Mouse (Mus musculus): ENCODE data around the gene Adam21. TPM values are rescaled to one million over a fixed set of nuclear protein-coding genes. Genes with fewer than 3 reads are reported as not detected.
"Not testable (repeated sequence)": the region's sequence is repeated elsewhere in the genome, so short reads cannot be mapped to it uniquely, and the experiment has no call there.

Gene Adam21
- polyA plus RNA-seq, 1 experiment from 2014 or later: 0.45 TPM

- H3K4me3 ChIP-seq (ENCODE audit: low read depth, low read length): no peak overlapping the region
- no peak overlapping the region for H3K4me2 ChIP-seq (ENCODE audit: low read depth)
- H3K36me3 ChIP-seq (ENCODE audit: control insufficient read depth, insufficient read depth, low read length): no peaks in the 10 kb centered on the region
- DNase-seq (ENCODE audit: low spot score) (no peak), ATAC-seq (ENCODE audit: insufficient read depth, low FRiP score, low TSS enrichment) (no peak)
- H3K27me3 ChIP-seq (ENCODE audit: control insufficient read depth, insufficient read depth, low read length): no peaks in the 10 kb centered on the region
- no peak overlapping the region for H3K27ac ChIP-seq (ENCODE audit: low read depth, low read length)
- WGBS: 93% methylated on average over 3 of the region's 3 CpGs
- H3K9ac ChIP-seq (ENCODE audit: low read length): no peak overlapping the region
- no peaks in the 10 kb centered on the region for H3K9me3 ChIP-seq (ENCODE audit: control insufficient read depth, low read length)
- H3K4me1 ChIP-seq (ENCODE audit: control insufficient read depth, insufficient read depth, low read length): no peaks in the 10 kb centered on the region
These were observed 4.1 kb downstream of the Adam21 start for GRCm38 (mm10) chr12:81564173-81564572.

GRCm38 (mm10) chr12:81549286-81549685 is 19.0 kb downstream of the Adam21 start:
- Histone ChIP-seq H3K27me3 (ENCODE audit: control insufficient read depth, insufficient read depth, low read length) (no peaks in the 10 kb centered on the region), H3K4me3 (ENCODE audit: low read depth, low read length) (no peak overlapping the region)
- WGBS: 81% methylated on average over 3 of the region's 3 CpGs

GRCm38 (mm10) chr12:81547163-81547562 is 21.1 kb downstream of the Adam21 start:
- no peak for ATAC-seq (ENCODE audit: insufficient read depth, low FRiP score, low TSS enrichment)

More at GRCm38 (mm10) chr12:81549286-81549685, 19.0 kb downstream of the Adam21 start:
- H3K9ac ChIP-seq (ENCODE audit: low read length): no peak overlapping the region
- no peak for DNase-seq (ENCODE audit: low spot score)
- no peak overlapping the region for H3K27ac ChIP-seq (ENCODE audit: low read depth, low read length)
- no peaks in the 10 kb centered on the region for H3K36me3 ChIP-seq (ENCODE audit: control insufficient read depth, insufficient read depth, low read length)
- no peak overlapping the region for H3K4me2 ChIP-seq (ENCODE audit: low read depth)
- ATAC-seq (ENCODE audit: insufficient read depth, low FRiP score, low TSS enrichment): no peak
- no peaks in the 10 kb centered on the region for H3K4me1 ChIP-seq (ENCODE audit: control insufficient read depth, insufficient read depth, low read length)
- H3K9me3 ChIP-seq (ENCODE audit: control insufficient read depth, low read length): no peaks in the 10 kb centered on the region

GRCm38 (mm10) chr12:81533029-81533419 is 35.2 kb downstream of the Adam21 start:
- H3K4me3 ChIP-seq (ENCODE audit: low read depth, low read length): peak overlapping the region; percentile 81
- no peak for DNase-seq (ENCODE audit: low spot score)
- H3K4me1 ChIP-seq (ENCODE audit: control insufficient read depth, insufficient read depth, low read length): no peaks in the 10 kb centered on the region; the same call in 1 of the 2 replicates
- H3K9me3 ChIP-seq (ENCODE audit: control insufficient read depth, low read length): no peaks in the 10 kb centered on the region
- 40% methylated on average over 4 of the region's 4 CpGs for WGBS
- H3K27me3 ChIP-seq (ENCODE audit: control insufficient read depth, insufficient read depth, low read length): no peaks in the 10 kb centered on the region
- H3K27ac ChIP-seq (ENCODE audit: low read depth, low read length): 0 out of 2 replicates have a peak overlapping the region, but pooled peaks have one; percentile 27
- H3K9ac ChIP-seq (ENCODE audit: low read length): peak overlapping the region; percentile 81
- peak overlapping the region; percentile 54 for H3K4me2 ChIP-seq (ENCODE audit: low read depth)
- H3K36me3 ChIP-seq (ENCODE audit: control insufficient read depth, insufficient read depth, low read length): no peaks in the 10 kb centered on the region
- 0 out of 2 replicates have a peak, but pooled peaks have one; percentile 13 for ATAC-seq (ENCODE audit: insufficient read depth, low FRiP score, low TSS enrichment)

More at GRCm38 (mm10) chr12:81547163-81547562, 21.1 kb downstream of the Adam21 start:
- H3K9me3 ChIP-seq (ENCODE audit: control insufficient read depth, low read length): no peaks in the 10 kb centered on the region
- no peak overlapping the region for H3K4me2 ChIP-seq (ENCODE audit: low read depth)
- H3K9ac ChIP-seq (ENCODE audit: low read length): no peak overlapping the region
- WGBS: 72% methylated on average over 4 of the region's 4 CpGs
- H3K4me1 ChIP-seq (ENCODE audit: control insufficient read depth, insufficient read depth, low read length): no peaks in the 10 kb centered on the region
- no peaks in the 10 kb centered on the region for H3K27me3 ChIP-seq (ENCODE audit: control insufficient read depth, insufficient read depth, low read length)
- no peak overlapping the region for H3K27ac ChIP-seq (ENCODE audit: low read depth, low read length)
- no peak overlapping the region for H3K4me3 ChIP-seq (ENCODE audit: low read depth, low read length)
- no peaks in the 10 kb centered on the region for H3K36me3 ChIP-seq (ENCODE audit: control insufficient read depth, insufficient read depth, low read length)
- no peak for DNase-seq (ENCODE audit: low spot score)

GRCm38 (mm10) chr12:81532316-81533028 is 35.8 kb downstream of the Adam21 start, which contains the start of the genes Gm20498 and Synj2bp:
TSS of gene Gm20498 (minus strand) at chr12:81532905.
TSS of gene Synj2bp (minus strand) at chr12:81532911.
- Histone ChIP-seq H3K27me3 (ENCODE audit: control insufficient read depth, insufficient read depth, low read length) (no peaks in the 10 kb centered on the region), H3K36me3 (ENCODE audit: control insufficient read depth, insufficient read depth, low read length) (no peaks in the 10 kb centered on the region), H3K27ac (ENCODE audit: low read depth, low read length) (0 out of 2 replicates have a peak within 1 kb of the TSS, but pooled peaks have one; percentile 27), H3K9me3 (ENCODE audit: control insufficient read depth, low read length) (no peaks in the 10 kb centered on the region), H3K9ac (ENCODE audit: low read length) (peak within 1 kb of the TSS; percentile 81), H3K4me2 (ENCODE audit: low read depth) (peak within 1 kb of the TSS; percentile 54), H3K4me3 (ENCODE audit: low read depth, low read length) (peak within 1 kb of the TSS; percentile 81), H3K4me1 (ENCODE audit: control insufficient read depth, insufficient read depth, low read length) (no peaks in the 10 kb centered on the region; the same call in 1 of the 2 replicates)
- ATAC-seq (ENCODE audit: insufficient read depth, low FRiP score, low TSS enrichment) (peak; percentile 85), DNase-seq (ENCODE audit: low spot score) (peak; percentile 86)
- WGBS: under 1% methylated on average over 46 of the region's 46 CpGs

GRCm38 (mm10) chr12:81530587-81530986 is 37.7 kb downstream of the Adam21 start:
- H3K4me1 ChIP-seq (ENCODE audit: control insufficient read depth, insufficient read depth, low read length); ATAC-seq (ENCODE audit: insufficient read depth, low FRiP score, low TSS enrichment); H3K36me3 ChIP-seq (ENCODE audit: control insufficient read depth, insufficient read depth, low read length): not testable (repeated sequence)

More at GRCm38 (mm10) chr12:81530587-81530986, 37.7 kb downstream of the Adam21 start:
- H3K27me3 ChIP-seq (ENCODE audit: control insufficient read depth, insufficient read depth, low read length); H3K4me3 ChIP-seq (ENCODE audit: low read depth, low read length); H3K9me3 ChIP-seq (ENCODE audit: control insufficient read depth, low read length); H3K4me2 ChIP-seq (ENCODE audit: low read depth); H3K27ac ChIP-seq (ENCODE audit: low read depth, low read length); H3K9ac ChIP-seq (ENCODE audit: low read length); DNase-seq (ENCODE audit: low spot score): not testable (repeated sequence)
- WGBS: 82% methylated on average over 5 of the region's 8 CpGs

Other genes with a start within 250 kb of the Adam21 start
- gene Slc8a3, start 235.3 kb downstream of the Adam21 start, polyA plus RNA-seq (2014; fragmentation: Nextera tagmentation; extraction: Ambion mirVana): 1.7 TPM in 2 replicates
- 0.23 and 0.24 TPM in 2 replicates for gene Gm4787, start 189.0 kb downstream of the Adam21 start, polyA plus RNA-seq (2014; fragmentation: Nextera tagmentation; extraction: Ambion mirVana)
- gene Adam4, start 146.5 kb downstream of the Adam21 start, polyA plus RNA-seq (2014; fragmentation: Nextera tagmentation; extraction: Ambion mirVana): 0.32 and 0.45 TPM in 2 replicates
- gene Cox16, start 83.3 kb downstream of the Adam21 start, polyA plus RNA-seq (2014; fragmentation: Nextera tagmentation; extraction: Ambion mirVana): 124 and 130 TPM in 2 replicates
- 33.4 and 37.2 TPM in 2 replicates for gene Gm20498, start 35.6 kb downstream of the Adam21 start, polyA plus RNA-seq (2014; fragmentation: Nextera tagmentation; extraction: Ambion mirVana)
- gene Synj2bp, start 35.6 kb downstream of the Adam21 start, polyA plus RNA-seq (2014; fragmentation: Nextera tagmentation; extraction: Ambion mirVana): 28.6 and 29.7 TPM in 2 replicates
- gene Med6, start 26.5 kb upstream of the Adam21 start, polyA plus RNA-seq (2014; fragmentation: Nextera tagmentation; extraction: Ambion mirVana): 77.1 and 82.1 TPM in 2 replicates
- 2.1 TPM in 2 replicates for gene Ttc9, start 62.8 kb upstream of the Adam21 start, polyA plus RNA-seq (2014; fragmentation: Nextera tagmentation; extraction: Ambion mirVana)
- gene Map3k9, start 212.7 kb upstream of the Adam21 start, polyA plus RNA-seq (2014; fragmentation: Nextera tagmentation; extraction: Ambion mirVana): 3.6 and 3.7 TPM in 2 replicates

Measured in neural tube, embryonic 11.5 days (tissue).